Mouse (Mus musculus) MEL (cell line): ENCODE measurements around the gene Adck2. TPM values are rescaled to one million over a fixed set of nuclear protein-coding genes. Genes with fewer than 3 reads are reported as not detected.

Source experiments
- DNase-seq: peaks from one replicate; pipeline ENCODE4 v3.0.0; 2011; ENCODE audit warnings: low read depth, low spot score
- H3K27ac ChIP-seq: 2 replicates; pipeline ENCODE4 v1.5.1; 2012; ENCODE audit warnings: low read depth, mild to moderate bottlenecking, control low read depth, low read length, moderate library complexity; ENCODE audit not compliant: control insufficient read depth
- H3K27me3 ChIP-seq, 2 experiments: fragments of 150-350 bp in 1 of 2; sonication (generic) in 1 of 2; 2 replicates each; pipeline ENCODE4 v1.6.1; 2012; ENCODE audit warnings: low read length in 2 of 2, mild to moderate bottlenecking in 2 of 2, improper control_type of control experiment in 1 of 2, moderate library complexity in 1 of 2; ENCODE audit not compliant: insufficient read depth in 2 of 2, control insufficient read depth in 1 of 2
- H3K36me3 ChIP-seq, 2 experiments: 2 replicates each; pipeline ENCODE4 v1.6.1; 2012 to 2014; ENCODE audit warnings: low read length in 2 of 2, improper control_type of control experiment in 1 of 2, inconsistent platforms in 1 of 2, mild to moderate bottlenecking in 1 of 2; ENCODE audit not compliant: insufficient read depth in 2 of 2, control insufficient read depth in 1 of 2
- H3K4me1 ChIP-seq, 2 experiments: fragments of 150-350 bp in 1 of 2; sonication (generic) in 1 of 2; 2 replicates each; pipeline ENCODE4 v1.6.1; 2012; ENCODE audit warnings: low read length in 2 of 2, improper control_type of control experiment in 1 of 2, mild to moderate bottlenecking in 1 of 2; ENCODE audit not compliant: insufficient read depth in 2 of 2, control insufficient read depth in 1 of 2
- H3K4me3 ChIP-seq, 2 experiments: fragments of 150-350 bp in 1 of 2; sonication (generic) in 1 of 2; 2 replicates each; pipeline ENCODE4 v1.5.1; 2012; ENCODE audit warnings: low read depth in 2 of 2, low read length in 2 of 2, mild to moderate bottlenecking in 2 of 2, moderate library complexity in 2 of 2, control low read depth in 1 of 2, improper control_type of control experiment in 1 of 2; ENCODE audit not compliant: control insufficient read depth in 1 of 2, insufficient read depth in 1 of 2
- H3K79me2 ChIP-seq: 2 replicates; pipeline ENCODE4 v1.6.1; 2012; ENCODE audit warnings: mild to moderate bottlenecking, low read length, moderate library complexity; ENCODE audit not compliant: control insufficient read depth, poor library complexity, insufficient read depth
- H3K9ac ChIP-seq: 2 replicates; pipeline ENCODE4 v1.6.1; 2012; ENCODE audit warnings: low read depth, mild to moderate bottlenecking, control low read depth, low read length, moderate library complexity; ENCODE audit not compliant: control insufficient read depth, poor library complexity, severe bottlenecking
- H3K9me3 ChIP-seq: fragments of 150-350 bp; sonication (generic); replicated peaks from 2 replicates; pipeline ENCODE4 v1.6.1; 2012; ENCODE audit warnings: mild to moderate bottlenecking, low read length, improper control_type of control experiment, moderate library complexity; ENCODE audit not compliant: insufficient read depth
- BHLHE40 ChIP-seq: IDR thresholded peaks from 2 replicates; pipeline ENCODE4 v1.6.1; 2012; ENCODE audit warnings: low read depth, mild to moderate bottlenecking, inconsistent platforms, low read length, improper control_type of control experiment, borderline replicate concordance
- CHD1 ChIP-seq: IDR thresholded peaks from 2 replicates; pipeline ENCODE4 v1.6.1; 2012; ENCODE audit warnings: low read depth, mild to moderate bottlenecking, inconsistent platforms, low read length, improper control_type of control experiment
- CHD2 ChIP-seq: IDR thresholded peaks from 2 replicates; pipeline ENCODE4 v1.6.1; 2011; ENCODE audit warnings: low read length, improper control_type of control experiment
- EP300 ChIP-seq, 2 experiments: IDR thresholded peaks; 2 replicates each; pipeline ENCODE4 v1.6.1; 2011; ENCODE audit warnings: improper control_type of control experiment in 2 of 2, low read length in 2 of 2, low read depth in 1 of 2, mild to moderate bottlenecking in 1 of 2
- ETS1 ChIP-seq: IDR thresholded peaks from 2 replicates; pipeline ENCODE4 v1.6.1; 2012; ENCODE audit warnings: low read depth, mild to moderate bottlenecking, inconsistent platforms, low read length, improper control_type of control experiment, moderate library complexity
- GATA1 ChIP-seq: IDR thresholded peaks from 2 replicates; pipeline ENCODE4 v1.6.1; 2011; ENCODE audit warnings: low read depth, low read length, improper control_type of control experiment
- HCFC1 ChIP-seq: IDR thresholded peaks from 2 replicates; pipeline ENCODE4 v1.6.1; 2012; ENCODE audit warnings: low read depth, mild to moderate bottlenecking, inconsistent platforms, low read length, improper control_type of control experiment, moderate library complexity
- KAT2A ChIP-seq: conservative IDR thresholded peaks from 2 replicates; pipeline ENCODE4 v1.6.1; 2012; ENCODE audit warnings: low read depth, low read length, improper control_type of control experiment, inconsistent platforms
- MAFK ChIP-seq: IDR thresholded peaks from 2 replicates; pipeline ENCODE4 v1.6.1; 2011; ENCODE audit warnings: low read depth, mild to moderate bottlenecking, low read length, improper control_type of control experiment, borderline replicate concordance
- MAX ChIP-seq: IDR thresholded peaks from 2 replicates; pipeline ENCODE4 v1.6.1; 2011; ENCODE audit warnings: low read length, improper control_type of control experiment
- MYC ChIP-seq: IDR thresholded peaks from 2 replicates; pipeline ENCODE4 v1.6.1; 2011; ENCODE audit warnings: low read depth, mild to moderate bottlenecking, low read length, improper control_type of control experiment, moderate library complexity
- NRF1 ChIP-seq: IDR thresholded peaks from 2 replicates; pipeline ENCODE4 v1.6.1; 2014; ENCODE audit warnings: low read depth, mild to moderate bottlenecking, inconsistent platforms, low read length, improper control_type of control experiment, moderate library complexity; ENCODE audit not compliant: poor library complexity, insufficient read depth, severe bottlenecking
- POLR2A ChIP-seq, 2 experiments: IDR thresholded peaks; 2 replicates each; pipeline ENCODE4 v1.6.1; 2011 to 2012; ENCODE audit warnings: low read length in 2 of 2, mild to moderate bottlenecking in 2 of 2, control low read depth in 1 of 2, improper control_type of control experiment in 1 of 2, low read depth in 1 of 2, moderate library complexity in 1 of 2; ENCODE audit not compliant: control insufficient read depth in 1 of 2, insufficient read depth in 1 of 2, poor library complexity in 1 of 2
- POLR2AphosphoS2 ChIP-seq: IDR thresholded peaks from 2 replicates; pipeline ENCODE4 v1.6.1; 2011; ENCODE audit warnings: low read length, improper control_type of control experiment
- POLR2AphosphoS5 ChIP-seq: IDR thresholded peaks from 2 replicates; pipeline ENCODE4 v1.6.1; 2012; ENCODE audit warnings: low read depth, borderline replicate concordance, mild to moderate bottlenecking, inconsistent platforms, low read length, moderate library complexity, mixed read lengths
- RAD21 ChIP-seq: IDR thresholded peaks from 2 replicates; pipeline ENCODE4 v1.6.1; 2011; ENCODE audit warnings: mild to moderate bottlenecking, low read depth, low read length, improper control_type of control experiment
- SMC3 ChIP-seq: IDR thresholded peaks from 2 replicates; pipeline ENCODE4 v1.6.1; 2011; ENCODE audit warnings: low read depth, low read length, improper control_type of control experiment
- UBTF ChIP-seq: IDR thresholded peaks from 2 replicates; pipeline ENCODE4 v1.6.1; 2012; ENCODE audit warnings: low read depth, mild to moderate bottlenecking, inconsistent platforms, low read length, improper control_type of control experiment, moderate library complexity, borderline replicate concordance; ENCODE audit not compliant: insufficient read depth
- USF1 ChIP-seq: IDR thresholded peaks from 2 replicates; pipeline ENCODE4 v1.6.1; 2014; ENCODE audit warnings: low read depth, mild to moderate bottlenecking, inconsistent platforms, low read length, improper control_type of control experiment, moderate library complexity
- USF2 ChIP-seq, 2 experiments: IDR thresholded peaks; 2 replicates each; pipeline ENCODE4 v1.6.1; 2011 to 2012; ENCODE audit warnings: improper control_type of control experiment in 2 of 2, low read length in 2 of 2, borderline replicate concordance in 1 of 2, inconsistent platforms in 1 of 2, low read depth in 1 of 2, mild to moderate bottlenecking in 1 of 2; ENCODE audit not compliant: insufficient read depth in 1 of 2
- ZC3H11A ChIP-seq: IDR thresholded peaks from 2 replicates; pipeline ENCODE4 v1.6.1; 2012; ENCODE audit warnings: low read depth, mild to moderate bottlenecking, inconsistent platforms, low read length, improper control_type of control experiment
- ZMIZ1 ChIP-seq: IDR thresholded peaks from 2 replicates; pipeline ENCODE4 v1.6.1; 2012; ENCODE audit warnings: low read depth, mild to moderate bottlenecking, inconsistent platforms, low read length, improper control_type of control experiment, moderate library complexity
- ZNF384 ChIP-seq: IDR thresholded peaks from 2 replicates; pipeline ENCODE4 v1.6.1; 2012; ENCODE audit warnings: low read depth, mild to moderate bottlenecking, inconsistent platforms, low read length, improper control_type of control experiment
- polyA plus RNA-seq, 2 experiments: library from polyadenylated mRNA; stranded (reverse) in 1 of 2; unstranded in 1 of 2; fragments of >175 nt in 1 of 2; fragments of >200 nt in 1 of 2; gene quantifications; 2 replicates each; pipeline versions ENCODE4 v1.2.1 to v1.2.4; 2012; ENCODE audit warnings: low replicate concordance in 2 of 2, low read depth in 1 of 2; ENCODE audit not compliant: insufficient read length in 2 of 2, insufficient read depth in 1 of 2, missing spikeins in 1 of 2
- total RNA-seq: library from RNA; depleted of rRNA; stranded (reverse); fragments of 300-350 nt; gene quantifications from 2 replicates; pipeline ENCODE4 v1.2.3, GENCODE M21; 2012

The Adck2 gene
- total and polyA plus RNA-seq, 3 experiments, result 8.1 to 11.6 TPM; not detected in 1

- TF ChIP-seq BHLHE40, result no peak
- 0 out of 2 replicates have a peak, but pooled peaks have one; percentile 66 for TF ChIP-seq POLR2AphosphoS5
- TF ChIP-seq EP300 (IDR thresholded peaks at IDR 0.05; ENCODE audit: low read depth in 1 of 2, low read length in 2 of 2), result no peak
- TF ChIP-seq MAX, result peak; percentile 70; the same call in 1 of the 2 replicates
- TF ChIP-seq RAD21, result no peak
- no peak for TF ChIP-seq MAFK
- no peak for TF ChIP-seq ZC3H11A
- TF ChIP-seq CHD1, result no peak
- TF ChIP-seq GATA1, result no peak
- no peak for TF ChIP-seq CHD2
- TF ChIP-seq USF2 (IDR thresholded peaks at IDR 0.05; ENCODE audit: borderline replicate concordance in 1 of 2, insufficient read depth in 1 of 2, low read depth in 1 of 2, low read length in 2 of 2), result no peak
- TF ChIP-seq ZNF384, result no peak
- TF ChIP-seq KAT2A, result peak; percentile 76
- peak; percentile 97 for TF ChIP-seq POLR2AphosphoS2
- TF ChIP-seq SMC3, result no peak
- TF ChIP-seq POLR2A (IDR thresholded peaks at IDR 0.05; ENCODE audit: control insufficient read depth in 1 of 2, insufficient read depth in 1 of 2, low read depth in 1 of 2, low read length in 2 of 2, poor library complexity in 1 of 2), result peak; percentile 80 to 91
- peak; percentile 41; the same call in 1 of the 2 replicates for TF ChIP-seq NRF1
- TF ChIP-seq HCFC1, result peak; percentile 94
- TF ChIP-seq MYC, result peak; percentile 69; the same call in 1 of the 2 replicates
- TF ChIP-seq, all 39 proteins: peak for 22
Observed at GRCm38 (mm10) chr6:39592401-39593214, 18.9 kb downstream of the Adck2 start, which contains the start of gene Ndufb2 (continued).

DNA sequence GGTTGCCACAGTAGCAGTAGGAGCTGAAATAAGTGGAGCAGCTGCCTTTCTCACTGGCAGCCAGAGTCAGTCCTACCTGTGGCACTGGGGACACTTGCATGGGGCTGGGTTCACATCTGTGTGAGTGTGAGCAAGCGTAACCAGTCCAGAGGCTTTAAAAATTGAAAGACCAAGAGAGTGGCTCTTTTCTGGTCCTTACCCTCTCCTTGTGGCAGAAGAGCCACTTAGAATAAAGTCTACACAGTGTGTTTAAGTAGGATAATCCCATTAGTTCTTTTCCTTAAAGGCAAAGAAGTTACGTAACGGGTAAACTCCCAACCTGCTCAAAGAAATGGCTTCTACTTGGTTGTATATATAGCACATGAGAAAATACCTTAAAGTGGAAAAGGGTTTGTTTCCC, 27.2 kb downstream of the Adck2 start:
- TF ChIP-seq USF1 (no peak), EP300 (IDR thresholded peaks at IDR 0.05; ENCODE audit: low read depth in 1 of 2, low read length in 2 of 2) (no peak), UBTF (no peak), KAT2A (no peak), HCFC1 (no peak), BHLHE40 (no peak), ETS1 (no peak), USF2 (IDR thresholded peaks at IDR 0.05; ENCODE audit: borderline replicate concordance in 1 of 2, insufficient read depth in 1 of 2, low read depth in 1 of 2, low read length in 2 of 2) (no peak), ZMIZ1 (no peak)
- H3K27me3 ChIP-seq, result no peaks in the 10 kb centered on the region
- H3K27ac ChIP-seq, result no peak overlapping the region
- H3K4me3 ChIP-seq, result no peak overlapping the region
- H3K9me3 ChIP-seq, result no peaks in the 10 kb centered on the region
- peaks cover 0 to 13% of the 10 kb centered on the region in 2 experiments; a peak in 2 of 4 replicates for H3K36me3 ChIP-seq
- no peak for DNase-seq
- H3K79me2 ChIP-seq, result no peaks in the 10 kb centered on the region
- no peaks in the 10 kb centered on the region for H3K4me1 ChIP-seq
- no peak overlapping the region for H3K9ac ChIP-seq
